Mouse (Mus musculus) left cerebral cortex, postnatal 14 days (tissue): ENCODE results near the gene Cdca8. TPM values are rescaled to one million over a fixed set of nuclear protein-coding genes. Genes with fewer than 3 reads are reported as not detected.
"Not testable (repeated sequence)": the region's sequence is repeated elsewhere in the genome, so short reads cannot be mapped to it uniquely, and the experiment has no call there.

ENCODE experiments used
- DNase-seq, 2 experiments: peaks; one replicate each; pipeline ENCODE4 v3.0.0; 2021 to 2022; ENCODE audit warnings: low spot score in 2 of 2, mixed read lengths in 1 of 2
- intact Hi-C: fragments of 180-260 bp; cut with DNase I; formaldehyde crosslinking; loops from one replicate; pipeline ENCODE4 v1.15.1; 2025
- long read RNA-seq, 2 experiments: library from polyadenylated mRNA; stranded (forward); transcript quantifications; one replicate each; pipeline ENCODE4 v2.0.0; 2021
- total RNA-seq, 2 experiments: library from RNA; stranded (reverse); gene quantifications; 2 replicates each; pipeline ENCODE4 v1.2.3; 2021

Gene Cdca8
- 1 to 10 TPM; 2.8 TPM for total RNA-seq
- long read RNA-seq, experiment 1, transcript Cdca8-202 (10 exons, 1,626 nt) = major isoform, 6 of 6 reads
- long read RNA-seq, experiment 1, partial matches to known transcripts = 0 of 6 reads
- long read RNA-seq, experiment 1, other reads (novel, unspliced or antisense) = 0 of 6 reads
- long read RNA-seq, experiment 2, partial matches to known transcripts = 0 of 5 reads
- long read RNA-seq, experiment 2, other reads (novel, unspliced or antisense) = 1 of 5 reads

DNA sequence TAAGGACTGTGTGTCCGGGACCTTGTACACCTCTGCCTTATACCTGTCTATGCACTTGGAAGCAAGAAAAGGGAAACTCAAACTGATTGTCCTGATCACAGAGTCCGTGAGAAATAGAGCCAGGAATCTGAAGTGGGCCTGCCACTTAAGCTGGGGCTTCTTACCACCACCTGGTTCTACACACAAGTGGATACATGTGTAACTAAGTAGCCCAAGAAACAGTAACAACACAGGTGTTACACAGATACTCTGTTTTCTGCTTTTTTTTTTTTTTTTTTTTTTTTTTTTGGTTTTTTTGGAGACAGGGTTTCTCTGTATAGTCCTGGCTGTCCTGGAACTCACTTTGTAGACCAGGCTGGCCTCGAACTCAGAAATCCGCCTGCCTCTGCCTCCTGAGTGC, at the start of gene Cdca8:
Gene Cdca8, minus strand, starts transcription at position 101 of the 400 bp plus-strand sequence.
- intact Hi-C loops, DNase-seq: not testable (repeated sequence)

DNA sequence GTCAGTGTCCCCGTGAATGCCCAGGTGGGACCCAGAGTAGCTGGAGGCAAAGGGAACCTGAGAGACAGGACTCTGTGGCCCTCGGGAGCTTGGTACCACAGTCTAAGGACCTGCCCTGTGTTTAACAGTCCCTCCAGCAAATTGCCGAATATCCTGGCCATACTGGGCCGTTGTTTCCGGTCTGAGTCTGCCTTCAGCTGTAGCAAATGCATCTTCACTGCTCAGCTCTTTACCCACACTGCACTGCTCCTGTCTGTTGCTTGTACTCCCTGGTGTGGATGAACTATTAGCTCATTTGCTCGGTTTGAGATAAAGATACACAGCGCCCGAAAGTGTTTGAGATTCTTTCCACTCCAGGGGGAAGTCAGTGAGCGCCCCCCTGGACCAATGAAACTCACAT, 49.3 kb upstream of the Cdca8 start:
- no peak for DNase-seq
- intact Hi-C loops = no loop called here

DNA sequence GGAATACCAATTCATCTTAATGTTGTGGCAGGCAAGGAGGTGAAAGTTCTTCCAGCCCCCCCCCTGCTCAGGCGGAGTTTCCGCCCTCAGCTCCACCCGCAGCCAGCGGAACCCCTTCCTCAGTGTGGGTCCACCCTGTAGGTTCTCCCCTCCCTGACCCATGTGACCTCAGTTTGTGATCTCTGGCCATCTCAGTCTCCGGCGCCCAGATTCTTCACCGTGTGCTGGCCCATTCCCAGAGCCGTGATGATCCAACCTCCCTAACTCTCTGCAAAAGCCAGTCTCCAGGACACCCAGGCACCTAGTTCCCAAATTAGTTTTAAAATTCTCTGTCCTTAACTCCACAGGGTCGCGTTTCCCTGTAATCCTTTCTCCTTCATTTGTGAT, 48.6 kb upstream of the Cdca8 start:
- intact Hi-C loops = no loop called here
- DNase-seq = no peak

DNA sequence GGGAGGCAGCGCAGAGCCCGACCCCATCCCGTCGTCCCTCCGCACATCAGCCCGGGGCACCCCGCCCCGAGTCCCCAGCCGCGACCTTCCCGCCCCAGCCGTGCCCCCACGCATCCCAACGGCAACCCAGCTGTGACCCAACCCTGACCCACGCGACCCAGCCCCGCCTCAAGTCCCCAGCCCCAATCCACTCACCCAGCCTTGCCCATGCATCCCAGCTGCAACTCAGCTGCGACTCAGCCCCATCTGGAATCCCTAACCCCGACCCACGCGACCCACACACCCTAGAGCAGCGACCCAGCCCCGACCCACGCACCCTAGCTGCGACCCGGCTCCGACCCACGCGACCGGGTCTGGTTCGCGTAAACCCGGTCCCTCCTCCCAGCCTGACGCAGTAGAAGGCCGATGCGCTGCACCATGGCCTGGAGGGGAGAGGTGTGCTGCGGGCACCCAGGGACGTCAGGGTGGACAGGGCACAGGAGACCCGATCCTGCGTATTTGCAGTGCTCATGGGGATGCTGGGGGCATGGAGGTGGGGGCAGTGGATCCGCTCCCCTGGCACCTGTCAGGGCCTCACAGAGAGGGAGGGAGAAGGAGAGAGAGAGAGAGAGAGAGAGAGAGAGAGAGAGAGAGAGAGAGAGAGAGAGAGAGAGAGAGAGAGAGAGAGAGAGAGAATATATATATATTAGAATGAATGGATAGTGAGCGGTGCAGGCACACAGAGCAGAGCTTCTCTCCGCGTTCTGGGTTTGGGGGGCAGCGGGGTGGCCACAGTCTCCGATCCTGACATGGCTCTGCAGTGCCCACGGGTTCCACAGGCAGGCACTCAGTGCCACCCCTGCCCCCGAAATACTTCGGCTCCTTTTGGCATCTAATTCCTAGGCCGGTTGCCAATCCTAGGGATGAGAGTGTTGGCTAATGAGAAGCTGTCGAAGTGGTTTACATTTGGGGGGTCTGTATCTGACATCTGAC, 47.9 kb upstream of the Cdca8 start:
- DNase-seq = no peak
- intact Hi-C loops = no loop called here

DNA sequence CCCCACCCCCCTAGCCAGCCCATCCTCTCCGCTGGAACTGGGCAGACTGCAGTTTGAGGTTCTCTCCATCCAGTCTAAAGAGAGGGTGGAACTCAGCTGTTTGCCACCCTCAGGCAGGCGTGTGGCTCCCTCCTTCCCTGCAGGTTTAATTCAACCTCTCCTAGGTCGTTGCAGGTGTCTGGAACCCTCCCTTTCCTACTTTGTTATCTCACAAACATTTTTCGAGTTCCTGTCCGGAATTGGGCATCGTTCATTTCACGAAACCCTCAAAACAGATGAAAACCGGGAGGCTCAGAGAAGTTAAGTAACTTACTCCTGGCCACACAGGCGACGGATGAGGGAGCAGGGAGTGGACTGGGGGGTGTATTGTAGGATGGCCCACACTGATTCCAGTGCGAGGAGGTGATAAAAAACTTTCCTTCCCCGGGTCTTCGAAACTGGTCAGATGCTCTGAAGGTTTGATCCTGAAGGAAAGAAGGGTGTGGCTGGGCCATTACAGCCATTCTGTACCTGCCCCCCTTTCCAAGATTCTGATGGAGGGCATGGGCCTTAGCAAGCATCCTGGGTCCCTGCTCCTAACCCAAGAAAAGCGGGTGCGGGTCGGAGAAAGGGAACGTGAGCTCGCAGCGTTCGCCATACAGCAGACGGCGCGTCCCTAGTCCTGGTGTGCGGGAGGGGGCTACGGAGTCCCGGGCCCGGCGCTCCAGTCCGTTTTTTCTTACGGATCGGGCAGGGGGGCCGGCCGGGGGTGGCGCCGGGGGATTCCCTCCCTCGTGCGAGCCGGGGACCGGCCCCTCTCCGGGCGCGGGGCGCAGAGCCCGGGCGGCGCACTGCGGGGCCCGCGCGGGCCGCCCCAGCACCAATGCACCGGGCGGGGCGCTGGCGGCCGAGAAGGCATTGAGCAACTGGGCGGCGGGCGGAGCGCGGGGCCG, 46.8 kb upstream of the Cdca8 start, which contains the start of gene Rspo1:
Gene Rspo1, plus strand, starts transcription at position 760 of the 932 bp plus-strand sequence.
- intact Hi-C loops = no loop called here
- DNase-seq = no peak

DNA sequence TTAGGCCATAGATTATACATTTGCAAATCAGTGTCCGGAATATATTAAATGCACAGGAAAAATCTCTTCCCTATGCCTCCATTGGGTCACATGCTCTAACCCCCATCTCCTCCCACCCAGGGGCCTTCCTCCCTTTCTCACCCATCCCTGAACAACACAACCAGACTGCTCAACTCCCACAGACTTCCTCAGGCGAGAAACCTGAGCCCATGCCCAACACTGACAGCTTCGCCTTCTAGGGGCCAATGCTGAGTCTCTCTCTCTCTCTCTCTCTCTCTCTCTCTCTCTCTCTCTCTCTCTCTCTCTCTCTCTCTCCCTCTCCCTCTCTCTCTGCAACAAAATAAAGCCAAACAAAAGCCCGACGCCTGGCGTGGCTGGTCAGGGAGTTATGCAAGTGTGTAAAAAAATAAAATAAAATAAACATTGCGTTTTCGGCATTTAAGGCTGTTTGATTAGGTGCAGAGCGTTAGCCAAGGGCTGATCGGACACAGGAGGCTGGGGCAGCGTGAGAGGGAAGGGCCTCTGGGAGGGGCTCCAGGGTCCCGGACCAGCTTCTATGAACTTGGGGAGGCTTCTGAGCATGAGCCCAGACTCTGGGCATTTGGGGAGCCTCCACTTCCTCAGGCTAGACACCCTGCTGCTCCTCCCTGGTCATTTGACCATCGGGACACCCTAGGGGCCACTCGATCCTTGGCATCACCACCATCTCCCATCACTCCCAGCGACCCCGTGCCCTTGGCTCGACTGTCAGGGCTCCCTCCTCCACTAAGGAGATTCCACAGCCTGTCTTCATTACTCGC, 46.0 kb upstream of the Cdca8 start:
- peak in 1 of 2 experiments; percentile 34 for DNase-seq
- intact Hi-C loops = no loop called here

DNA sequence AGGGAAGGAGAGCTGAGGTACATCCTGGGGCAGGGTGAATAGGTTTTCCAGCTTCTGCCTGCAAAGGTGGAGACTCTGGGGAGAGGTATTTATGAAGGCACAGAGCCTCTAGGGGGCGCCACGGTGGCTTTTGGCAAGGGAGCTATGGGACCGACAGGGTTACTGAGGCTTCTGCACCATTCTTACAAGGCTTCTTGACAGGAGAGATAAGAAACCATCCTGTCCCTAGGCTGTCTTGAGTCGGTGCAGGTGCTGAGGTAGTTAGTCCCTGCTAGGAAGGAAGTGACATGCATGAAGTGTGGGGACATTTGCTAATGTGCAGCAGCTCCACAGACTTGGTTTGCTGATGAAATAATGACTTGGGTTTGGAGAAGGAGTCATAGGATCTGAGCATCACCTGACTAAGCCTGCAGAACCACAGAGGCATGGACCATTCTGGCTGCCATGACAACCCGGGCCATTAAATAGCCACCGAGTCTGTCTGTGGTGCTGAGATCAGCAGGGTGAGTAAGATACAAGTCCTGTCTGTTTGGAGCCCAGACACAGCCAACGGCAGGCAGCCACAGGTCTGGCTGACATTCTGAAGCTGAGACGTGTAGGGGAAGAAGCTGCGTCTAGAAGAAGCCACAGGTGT, 44.9 kb upstream of the Cdca8 start:
- DNase-seq = peak in 1 of 2 experiments; percentile 31
- intact Hi-C loops = no loop called here

DNA sequence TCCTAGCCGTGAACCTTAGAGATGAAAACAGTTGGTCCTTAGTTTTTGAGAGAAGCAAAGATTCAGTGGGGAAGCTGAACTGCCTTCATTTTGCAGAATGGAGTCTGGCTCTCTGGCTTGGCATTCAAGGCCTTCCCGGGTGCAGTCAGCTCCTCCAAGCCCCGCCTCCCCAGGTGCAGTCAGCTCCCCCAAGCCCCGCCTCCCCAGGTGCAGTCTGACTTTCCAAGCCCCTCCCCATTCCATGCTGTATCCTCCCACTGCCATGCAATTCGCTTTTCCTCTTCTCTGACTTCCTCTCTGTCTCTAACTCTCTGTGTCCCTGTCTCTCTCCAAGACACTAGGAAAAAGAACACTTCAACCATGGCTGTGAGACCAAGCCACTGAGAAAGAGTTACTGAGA, 39.1 kb upstream of the Cdca8 start:
- intact Hi-C loops = no loop called here
- DNase-seq = no peak

DNA sequence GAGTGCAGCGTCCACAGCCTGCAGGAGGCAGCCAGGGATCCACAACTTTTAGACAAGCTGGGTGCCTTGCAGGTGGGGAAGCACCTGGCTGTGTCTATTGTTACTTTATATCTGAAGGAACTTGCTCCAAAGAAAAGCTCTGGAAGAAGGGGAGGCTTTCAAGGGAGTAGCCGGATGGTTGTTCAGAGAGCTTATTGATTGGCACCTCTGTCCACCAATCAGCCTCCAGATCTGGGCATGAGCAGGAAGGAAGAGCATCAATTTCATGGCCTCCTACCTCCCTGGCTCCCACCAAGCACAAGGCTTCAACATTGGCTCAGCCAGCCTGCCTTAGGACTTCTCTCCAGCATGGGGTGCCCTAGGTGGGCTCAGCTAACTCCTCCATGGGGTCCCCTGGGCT, 34.2 kb upstream of the Cdca8 start:
- intact Hi-C loops = no loop called here
- DNase-seq = no peak

DNA sequence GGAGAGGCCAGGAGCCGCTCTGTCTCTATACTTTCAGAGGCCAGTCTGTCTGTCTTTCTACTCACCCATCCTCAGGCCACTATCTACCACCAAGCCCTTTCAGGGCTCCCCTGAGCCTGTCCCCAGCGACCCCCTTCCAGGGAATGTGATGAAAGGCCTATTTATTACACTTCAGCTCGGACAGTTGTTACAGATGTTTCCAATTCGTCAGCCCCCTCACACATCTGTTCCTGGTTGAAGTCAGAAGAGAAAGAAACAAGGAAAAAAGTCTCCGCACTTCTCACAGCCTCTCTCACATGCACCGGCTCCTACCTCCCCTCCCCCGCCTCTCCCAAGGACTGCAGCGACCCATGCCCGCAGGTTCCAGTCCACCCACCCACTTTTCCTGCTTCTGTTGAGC, 33.2 kb upstream of the Cdca8 start:
- DNase-seq = no peak
- intact Hi-C loops = no loop called here

DNA sequence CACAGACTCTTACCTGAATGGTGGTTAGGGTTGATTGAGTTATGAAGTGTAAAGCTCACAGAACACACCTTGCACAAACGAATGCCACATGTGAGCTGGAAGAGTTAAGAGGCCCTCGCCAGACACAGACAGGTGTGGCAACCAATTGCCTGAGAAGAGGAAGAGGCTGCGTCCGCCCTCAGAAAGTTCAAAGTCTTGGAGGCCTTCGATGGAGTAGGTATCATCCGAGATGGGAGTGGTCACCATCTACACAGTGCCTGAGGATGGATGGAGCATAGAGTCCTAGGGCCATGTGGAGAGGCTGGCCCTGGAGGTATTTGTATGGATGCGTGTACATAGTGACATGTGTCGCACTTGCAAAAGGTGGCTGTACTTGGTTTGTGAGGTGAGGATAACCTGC, 32.0 kb upstream of the Cdca8 start:
- no peak for DNase-seq
- intact Hi-C loops = no loop called here

DNA sequence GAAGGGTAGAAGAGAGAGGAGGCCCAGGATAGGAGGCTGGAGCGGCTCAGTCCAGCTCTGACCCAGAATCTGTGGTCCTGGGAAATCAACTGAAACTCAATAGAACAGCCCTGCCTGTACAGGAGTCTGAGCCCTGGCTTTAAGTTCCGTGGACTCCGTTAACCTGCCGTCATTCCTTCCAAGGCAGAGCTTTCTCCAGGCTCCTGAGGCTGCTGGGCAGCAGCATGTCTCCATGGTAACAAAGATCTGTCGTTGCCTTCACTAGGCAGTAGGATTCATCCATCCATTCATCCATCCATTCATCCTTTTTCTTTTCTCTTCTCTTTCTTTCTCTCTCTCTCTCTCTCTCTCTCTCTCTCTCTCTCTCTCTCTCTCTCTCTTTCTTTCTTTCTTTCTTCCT, 31.6 kb upstream of the Cdca8 start:
- peak in 1 of 2 experiments; percentile 15 for DNase-seq
- intact Hi-C loops = no loop called here

DNA sequence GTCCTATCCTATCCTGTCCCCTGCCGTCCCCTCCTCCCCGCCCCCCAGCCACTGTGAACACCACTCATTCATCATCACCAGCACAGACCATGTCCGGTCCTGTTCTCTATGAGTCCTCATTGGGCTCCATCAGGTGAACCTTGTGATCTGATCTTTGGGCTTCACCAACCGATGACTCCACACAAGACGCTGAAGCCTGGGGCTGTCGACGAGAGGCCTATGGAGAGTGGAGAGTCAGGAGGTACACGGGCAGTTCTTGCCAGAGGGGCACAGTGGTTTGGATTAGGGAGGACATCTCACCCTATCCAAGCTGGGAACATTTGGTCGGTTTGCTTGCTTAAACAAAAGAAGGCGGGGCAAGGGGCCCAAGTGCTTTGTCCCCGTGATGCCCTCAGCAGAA, 31.1 kb upstream of the Cdca8 start:
- intact Hi-C loops = no loop called here
- no peak for DNase-seq

DNA sequence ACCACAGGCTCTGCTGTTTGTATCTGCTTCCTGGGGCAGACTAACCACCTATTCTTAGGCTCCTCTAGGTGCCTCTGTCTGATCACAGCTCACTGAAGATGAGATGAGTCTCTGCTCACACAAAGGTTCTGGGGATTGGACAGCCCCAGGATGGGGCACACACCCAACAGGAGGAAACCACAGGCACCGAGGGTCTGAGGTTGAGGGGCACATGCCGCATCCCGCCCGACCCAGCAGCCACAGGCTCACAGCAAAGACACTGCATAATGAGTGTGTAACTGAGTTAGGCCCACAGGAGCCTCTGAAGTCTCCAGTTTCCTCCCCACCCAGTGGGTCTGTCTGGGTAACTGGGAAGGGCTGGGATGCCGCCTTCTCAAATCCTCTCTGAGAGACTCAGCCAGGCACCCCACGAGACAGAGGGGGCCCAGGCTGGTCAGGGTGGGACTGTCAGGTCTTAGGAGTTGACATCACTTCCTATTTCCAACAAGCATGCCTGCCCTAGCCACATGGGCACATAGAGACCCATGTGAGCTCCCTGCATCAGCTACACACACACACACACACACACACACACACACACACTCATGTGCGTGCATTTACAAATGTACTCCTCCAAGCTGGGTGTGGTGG, 30.2 kb upstream of the Cdca8 start:
- intact Hi-C loops = no loop called here
- DNase-seq = no peak

DNA sequence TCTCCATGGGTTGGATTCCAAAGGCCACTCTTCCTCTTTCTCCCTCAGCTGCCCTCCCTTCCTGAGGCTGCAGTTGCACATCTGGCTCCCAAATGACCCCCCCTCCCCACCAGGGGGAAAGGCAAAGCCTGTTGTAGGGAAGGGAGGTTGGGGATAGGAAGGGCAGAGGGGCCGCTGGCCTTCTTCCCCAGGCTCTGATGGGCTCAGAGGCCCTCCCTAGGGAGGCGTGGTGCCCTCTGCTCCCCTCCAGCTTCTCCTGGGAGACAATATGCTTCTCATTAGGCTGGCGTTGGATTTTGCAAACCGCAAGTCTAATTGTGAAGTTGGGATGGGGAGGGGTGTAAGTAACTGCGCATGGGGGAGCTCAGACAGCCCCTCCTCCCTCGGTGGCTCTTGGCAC, 29.6 kb upstream of the Cdca8 start:
- no peak for DNase-seq
- intact Hi-C loops = no loop called here

DNA sequence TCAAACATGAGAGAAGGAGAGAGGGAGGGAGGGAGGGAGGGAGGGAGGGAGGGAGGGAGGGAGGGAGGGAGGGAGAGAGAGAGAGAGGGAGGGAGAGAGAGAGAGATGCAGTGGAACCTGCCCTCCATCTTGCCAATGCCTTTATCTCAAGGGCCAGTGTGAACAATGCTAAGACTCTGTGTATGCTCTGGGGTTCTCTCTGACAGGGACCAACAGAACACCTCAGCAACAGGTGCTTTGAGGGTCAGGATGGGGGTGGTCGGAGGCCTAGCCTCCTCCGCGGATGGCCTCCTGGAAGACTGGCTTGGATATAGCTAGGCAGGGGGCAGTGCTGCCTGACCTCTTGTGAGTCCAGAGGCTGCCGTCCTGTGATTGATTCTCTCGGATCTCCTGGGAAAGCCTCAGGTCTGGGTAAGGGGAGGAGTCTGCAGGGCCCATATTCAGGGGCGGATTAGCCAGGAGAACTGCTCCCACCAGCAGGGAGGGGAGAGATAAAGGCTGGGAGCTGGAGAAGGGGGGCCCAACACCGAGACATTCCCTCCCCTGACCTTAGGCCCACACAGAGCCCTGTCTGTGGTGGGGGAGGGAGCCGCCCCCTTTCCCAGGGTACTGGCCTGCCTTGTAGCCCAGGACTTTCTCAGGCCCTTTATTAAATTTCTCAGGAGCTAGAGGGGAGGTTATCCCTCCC, 25.9 kb upstream of the Cdca8 start:
- no peak for DNase-seq
- intact Hi-C loops = no loop called here

DNA sequence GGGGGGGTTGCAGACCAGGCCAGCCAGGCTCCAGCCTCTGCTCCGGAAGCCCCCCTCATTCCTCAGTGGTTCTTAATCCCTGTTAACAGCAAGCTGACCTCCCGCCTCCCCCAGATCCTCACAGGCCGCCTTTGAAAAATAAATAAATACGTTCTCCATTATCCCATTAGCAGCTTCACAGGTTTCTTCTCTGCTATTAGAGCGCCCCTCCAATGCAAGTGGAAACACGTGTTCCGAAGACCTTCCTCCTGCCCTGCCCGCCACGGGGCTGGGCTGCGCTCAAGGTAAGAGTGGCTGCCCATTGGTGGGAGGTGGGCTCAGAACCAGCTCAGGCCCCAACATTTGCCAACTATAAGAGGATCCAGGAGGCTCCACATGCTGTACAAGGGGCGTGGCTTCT, 23.5 kb upstream of the Cdca8 start:
- intact Hi-C loops = no loop called here
- DNase-seq = no peak

DNA sequence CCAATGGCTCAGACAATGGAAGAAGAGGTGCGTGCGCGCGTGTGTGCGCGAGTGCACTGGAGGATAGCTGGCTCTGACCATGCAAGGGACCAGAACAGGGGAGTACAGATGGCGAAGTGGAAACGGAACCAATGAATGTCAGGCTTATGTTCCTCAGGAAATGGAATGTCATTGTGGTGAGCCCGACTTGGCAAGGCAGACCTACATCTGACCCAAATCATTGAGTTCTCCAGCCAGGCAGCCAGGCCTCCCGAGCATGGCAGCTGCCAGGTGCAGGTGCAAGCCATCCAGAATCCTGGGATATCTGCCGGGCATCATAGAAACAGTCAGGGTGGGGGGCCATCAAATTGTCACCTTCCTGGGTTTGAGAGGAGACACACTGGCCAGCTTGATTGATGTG, 21.8 kb upstream of the Cdca8 start:
- DNase-seq = no peak
- intact Hi-C loops = no loop called here
